In the genomic region with DNA sequence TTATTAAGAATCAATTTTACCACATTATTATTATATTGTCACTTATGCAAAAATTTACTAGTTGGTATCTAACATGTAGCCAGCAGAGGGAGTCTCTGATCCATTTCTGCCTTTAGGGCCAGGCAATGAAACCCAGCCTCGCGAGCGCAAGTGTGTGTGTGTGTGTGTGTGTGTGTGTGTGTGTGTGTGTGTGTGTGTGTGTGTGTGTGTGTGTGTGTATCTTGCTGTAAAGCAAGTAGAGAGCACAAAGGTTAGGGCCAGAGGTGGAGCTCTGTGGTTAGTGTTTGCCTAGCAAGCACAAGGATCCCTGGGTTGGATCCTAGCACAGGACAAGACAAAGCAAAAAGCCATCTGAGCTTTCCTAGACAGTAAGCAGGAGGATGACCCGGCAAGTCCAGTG, we compare ENCODE assay signal across 9 mouse cellular contexts. TPM values are rescaled to one million over a fixed set of nuclear protein-coding genes. Genes with fewer than 3 reads are reported as not detected.
A peak's percentile ranks its signal among the peaks of the same experiment; 100 is the strongest.
DNase-seq lines count a peak whose midpoint lies in the region; ATAC-seq lines count a peak whose summit lies in the region.
"Had no signal": no experiment of that assay in that cellular context is flagged by ENCODE, and none has a peak within 500 bp of the region (broad histone marks: within the 10 kb centered on the region; RNA-seq: fewer than 3 reads in every experiment).

No protein-coding gene starts in this region.

- H3K9ac ChIP-seq in heart, embryonic 11.5 days (ENCODE audit: low read depth, low read length): no peak overlapping the region

- 0 out of 2 replicates have a peak, but pooled peaks cover under 1% of the 10 kb centered on the region for H3K4me1 ChIP-seq in heart, embryonic 11.5 days (ENCODE audit: control insufficient read depth, insufficient read depth, low read length)

- 53% methylated on average over 4 of the region's 4 CpGs for WGBS in heart, embryonic 11.5 days (ENCODE audit: insufficient replicate concordance)

- no peaks in the 10 kb centered on the region for H3K27me3 ChIP-seq in heart, embryonic 11.5 days (ENCODE audit: control insufficient read depth, insufficient read depth, low read length)

- DNase-seq in heart, adult 18-20 months: peak; percentile 14 to 29
- peak; percentile 22 for DNase-seq in thymus, postnatal 4 days
- DNase-seq in thymus, postnatal 25 days: no peak
- peak; percentile 59 for DNase-seq in induced T-regulatory cell, adult 2 months (ENCODE audit: low read depth)
- no peak for DNase-seq in thymus, postnatal 14 days
- no peak for DNase-seq in heart, postnatal 36 days

- ATAC-seq in heart, embryonic 11.5 days (replicated peaks; ENCODE audit: insufficient number of reproducible peaks, low FRiP score, low TSS enrichment): no peak
- ATAC-seq in megakaryocyte, adult 5-6 weeks (ENCODE audit: poor library complexity, severe bottlenecking): peak; percentile 69

- no peak overlapping the region for H3K4me2 ChIP-seq in heart, embryonic 11.5 days

- H3K27ac ChIP-seq in heart, embryonic 11.5 days (ENCODE audit: low read depth, low read length): no peak overlapping the region

- H3K36me3 ChIP-seq in heart, embryonic 11.5 days (ENCODE audit: control insufficient read depth, insufficient read depth, low read length): peaks cover 7% of the 10 kb centered on the region; the same call in 1 of the 2 replicates

- no peak overlapping the region for H3K4me3 ChIP-seq in heart, embryonic 11.5 days (ENCODE audit: low read depth, low read length)

- H3K9me3 ChIP-seq in heart, embryonic 11.5 days (replicated peaks; ENCODE audit: control insufficient read depth, low read length): no peaks in the 10 kb centered on the region

- intact Hi-C loops in heart, postnatal 36 days (cut with DNase I): loop anchor here (2.0 kb wide), 1 partner anchor 215 kb away; no protein-coding TSS in a partner anchor

RNA-seq across cellular contexts. Expression of gene Tsg101, which starts 16.1 kb away (rescaled TPM):
- total RNA-seq in heart, adult 18-20 months (2021): 10 to 100 TPM; 62.5 to 68.1 TPM
- 199 and 205 TPM in 2 replicates for polyA plus RNA-seq in heart, embryonic 11.5 days (2014; fragmentation: Nextera tagmentation; extraction: Ambion mirVana)
- 94.3 and 96.9 TPM in 2 replicates for total RNA-seq in megakaryocyte, adult 5-6 weeks (2015)
- total RNA-seq in megakaryocyte, adult 5-6 weeks (2017): 43.6 and 58.2 TPM in 2 replicates
- total RNA-seq in heart, postnatal 36 days (2021): 10 to 100 TPM; 60.5 to 61.6 TPM

RNA-seq across cellular contexts. Expression of gene Uevld, which starts 22.5 kb away (rescaled TPM):
- 10 to 100 TPM; 11.1 to 13.5 TPM for total RNA-seq in heart, adult 18-20 months (2021)
- polyA plus RNA-seq in heart, embryonic 11.5 days (2014; fragmentation: Nextera tagmentation; extraction: Ambion mirVana): 9.3 and 10.6 TPM in 2 replicates
- 18.0 and 18.2 TPM in 2 replicates for total RNA-seq in megakaryocyte, adult 5-6 weeks (2015)
- 14.1 and 16.2 TPM in 2 replicates for total RNA-seq in megakaryocyte, adult 5-6 weeks (2017)
- total RNA-seq in heart, postnatal 36 days (2021): 10 to 100 TPM in 1 of 2 experiments, 1 to 10 TPM in 1; 9.4 to 10.6 TPM

RNA-seq across cellular contexts. Expression of gene Gm9999, which starts 47.5 kb away (rescaled TPM):
- total RNA-seq in heart, adult 18-20 months (2021): not detected
- not detected in 2 replicates for polyA plus RNA-seq in heart, embryonic 11.5 days (2014; fragmentation: Nextera tagmentation; extraction: Ambion mirVana)
- total RNA-seq in megakaryocyte, adult 5-6 weeks (2015): 2.3 TPM in 1 of 2 replicates, not detected in the other
- total RNA-seq in megakaryocyte, adult 5-6 weeks (2017): not detected in 2 replicates
- total RNA-seq in heart, postnatal 36 days (2021): not detected
- total RNA-seq: left cerebral cortex, adult 18-20 months had no signal

Comparison
In these comparisons a context has a peak if more than half of its experiments do, and no peak if none do; other contexts are left out.
1. DNase-seq: peak in heart, adult 18-20 months (2 of 2), thymus, postnatal 4 days (single experiment) and induced T-regulatory cell, adult 2 months (single experiment); none in thymus, postnatal 25 days (single experiment), thymus, postnatal 14 days (single experiment) and heart, postnatal 36 days (0 of 2).